Mouse (Mus musculus): Measurements from ENCODE around the gene C1qtnf5. TPM values are rescaled to one million over a fixed set of nuclear protein-coding genes. Genes with fewer than 3 reads are reported as not detected.

C1qtnf5 gene
- 3.6 and 3.7 TPM in 2 replicates for polyA plus RNA-seq (2012; ENCODE audit: insufficient read depth, insufficient read length, missing spikeins)

GRCm38 (mm10) chr9:44107110-44107509 is at the start of gene C1qtnf5:
Gene C1qtnf5 (plus strand): TSS chr9:44107245.
- peak within 1 kb of the TSS; percentile 48 for H3K4me3 ChIP-seq (ENCODE audit: insufficient read depth, low read depth, low read length)
- H3K27ac ChIP-seq (replicated peaks; ENCODE audit: low read depth, low read length) = peak within 1 kb of the TSS; percentile 43
- H3K4me1 ChIP-seq (ENCODE audit: control insufficient read depth, insufficient read depth, insufficient read length, low read length) = peaks cover 6% of the 10 kb centered on the region; the same call in 1 of the 2 replicates

- no peak overlapping the region for H3K4me3 ChIP-seq (ENCODE audit: insufficient read depth, low read depth, low read length)
- no peak overlapping the region for H3K27ac ChIP-seq (replicated peaks; ENCODE audit: low read depth, low read length)
- no peaks in the 10 kb centered on the region for H3K4me1 ChIP-seq (ENCODE audit: control insufficient read depth, insufficient read depth, insufficient read length, low read length)
Observed at GRCm38 (mm10) chr9:44058606-44059005, 48.4 kb upstream of the C1qtnf5 start.

GRCm38 (mm10) chr9:44065177-44065576 is 41.9 kb upstream of the C1qtnf5 start:
- Histone ChIP-seq H3K4me1 (ENCODE audit: control insufficient read depth, insufficient read depth, insufficient read length, low read length) (peaks cover 3% of the 10 kb centered on the region; the same call in 1 of the 2 replicates), H3K4me3 (ENCODE audit: insufficient read depth, low read depth, low read length) (no peak overlapping the region), H3K27ac (replicated peaks; ENCODE audit: low read depth, low read length) (no peak overlapping the region)

GRCm38 (mm10) chr9:44066785-44067225 is 40.2 kb upstream of the C1qtnf5 start, which contains the start of gene Usp2:
Gene Usp2 (plus strand): TSS chr9:44067021.
- Histone ChIP-seq H3K27ac (replicated peaks; ENCODE audit: low read depth, low read length) (peak within 1 kb of the TSS; percentile 79), H3K4me3 (ENCODE audit: insufficient read depth, low read depth, low read length) (peak within 1 kb of the TSS; percentile 78), H3K4me1 (ENCODE audit: control insufficient read depth, insufficient read depth, insufficient read length, low read length) (peaks cover 3% of the 10 kb centered on the region; the same call in 1 of the 2 replicates)

GRCm38 (mm10) chr9:44067241-44067959 is 39.6 kb upstream of the C1qtnf5 start:
- Histone ChIP-seq H3K4me1 (ENCODE audit: control insufficient read depth, insufficient read depth, insufficient read length, low read length) (peaks cover 3% of the 10 kb centered on the region; the same call in 1 of the 2 replicates), H3K27ac (replicated peaks; ENCODE audit: low read depth, low read length) (peak overlapping the region; percentile 79), H3K4me3 (ENCODE audit: insufficient read depth, low read depth, low read length) (peak overlapping the region; percentile 78)

- Histone ChIP-seq H3K4me3 (ENCODE audit: insufficient read depth, low read depth, low read length) (peak overlapping the region; percentile 78), H3K27ac (replicated peaks; ENCODE audit: low read depth, low read length) (no peak overlapping the region), H3K4me1 (ENCODE audit: control insufficient read depth, insufficient read depth, insufficient read length, low read length) (peaks cover 3% of the 10 kb centered on the region; the same call in 1 of the 2 replicates)
Observed at GRCm38 (mm10) chr9:44067960-44068330, 39.1 kb upstream of the C1qtnf5 start.

GRCm38 (mm10) chr9:44069252-44069651 is 37.8 kb upstream of the C1qtnf5 start:
- H3K4me1 ChIP-seq (ENCODE audit: control insufficient read depth, insufficient read depth, insufficient read length, low read length) = peaks cover 3% of the 10 kb centered on the region; the same call in 1 of the 2 replicates
- H3K4me3 ChIP-seq (ENCODE audit: insufficient read depth, low read depth, low read length) = no peak overlapping the region
- no peak overlapping the region for H3K27ac ChIP-seq (replicated peaks; ENCODE audit: low read depth, low read length)

GRCm38 (mm10) chr9:44070113-44070843 is 36.8 kb upstream of the C1qtnf5 start:
- Histone ChIP-seq H3K4me3 (ENCODE audit: insufficient read depth, low read depth, low read length) (no peak overlapping the region), H3K27ac (replicated peaks; ENCODE audit: low read depth, low read length) (no peak overlapping the region), H3K4me1 (ENCODE audit: control insufficient read depth, insufficient read depth, insufficient read length, low read length) (peaks cover 3% of the 10 kb centered on the region; the same call in 1 of the 2 replicates)

- Histone ChIP-seq H3K4me1 (ENCODE audit: control insufficient read depth, insufficient read depth, insufficient read length, low read length) (peaks cover 3% of the 10 kb centered on the region; the same call in 1 of the 2 replicates), H3K4me3 (ENCODE audit: insufficient read depth, low read depth, low read length) (no peak overlapping the region), H3K27ac (replicated peaks; ENCODE audit: low read depth, low read length) (no peak overlapping the region)
Observed at GRCm38 (mm10) chr9:44070844-44071231, 36.2 kb upstream of the C1qtnf5 start.

GRCm38 (mm10) chr9:44071914-44072598 is 35.0 kb upstream of the C1qtnf5 start:
- H3K27ac ChIP-seq (replicated peaks; ENCODE audit: low read depth, low read length) = peak overlapping the region; percentile 74

GRCm38 (mm10) chr9:44072599-44072915 is 34.5 kb upstream of the C1qtnf5 start:
- no peak overlapping the region for H3K4me3 ChIP-seq (ENCODE audit: insufficient read depth, low read depth, low read length)
- peak overlapping the region; percentile 74 for H3K27ac ChIP-seq (replicated peaks; ENCODE audit: low read depth, low read length)
- H3K4me1 ChIP-seq (ENCODE audit: control insufficient read depth, insufficient read depth, insufficient read length, low read length) = peaks cover 3% of the 10 kb centered on the region; the same call in 1 of the 2 replicates

More at GRCm38 (mm10) chr9:44071914-44072598, 35.0 kb upstream of the C1qtnf5 start:
- Histone ChIP-seq H3K4me3 (ENCODE audit: insufficient read depth, low read depth, low read length) (no peak overlapping the region), H3K4me1 (ENCODE audit: control insufficient read depth, insufficient read depth, insufficient read length, low read length) (peaks cover 3% of the 10 kb centered on the region; the same call in 1 of the 2 replicates)

GRCm38 (mm10) chr9:44073115-44073514 is 33.9 kb upstream of the C1qtnf5 start:
- H3K4me1 ChIP-seq (ENCODE audit: control insufficient read depth, insufficient read depth, insufficient read length, low read length) = no peaks in the 10 kb centered on the region; the same call in 1 of the 2 replicates
- H3K27ac ChIP-seq (replicated peaks; ENCODE audit: low read depth, low read length) = peak overlapping the region; percentile 67
- H3K4me3 ChIP-seq (ENCODE audit: insufficient read depth, low read depth, low read length) = no peak overlapping the region

- Histone ChIP-seq H3K27ac (replicated peaks; ENCODE audit: low read depth, low read length) (no peak overlapping the region), H3K4me1 (ENCODE audit: control insufficient read depth, insufficient read depth, insufficient read length, low read length) (no peaks in the 10 kb centered on the region; the same call in 1 of the 2 replicates), H3K4me3 (ENCODE audit: insufficient read depth, low read depth, low read length) (no peak overlapping the region)
Observed at GRCm38 (mm10) chr9:44074395-44075275, 32.4 kb upstream of the C1qtnf5 start.
